Mouse (Mus musculus): ENCODE data around the gene Noct.

Noct gene

GRCm38 (mm10) chr3:51276421-51277111 is 52.3 kb downstream of the Noct start:
- peak; percentile 72 for DNase-seq (ENCODE audit: low read depth)

GRCm38 (mm10) chr3:51277201-51278150 is 53.2 kb downstream of the Noct start:
- DNase-seq (ENCODE audit: low read depth) = peak; percentile 91

- no peak for DNase-seq (ENCODE audit: low read depth)
These were observed 54.2 kb downstream of the Noct start for GRCm38 (mm10) chr3:51278433-51278832.

- DNase-seq (ENCODE audit: low read depth) = no peak
These were observed 57.5 kb downstream of the Noct start for GRCm38 (mm10) chr3:51281727-51282126.

GRCm38 (mm10) chr3:51284375-51284774 is 60.1 kb downstream of the Noct start:
- DNase-seq (ENCODE audit: low read depth) = no peak

GRCm38 (mm10) chr3:51288880-51289821 is 64.9 kb downstream of the Noct start:
- DNase-seq (ENCODE audit: low read depth) = peak; percentile 90

- DNase-seq (ENCODE audit: low read depth) = no peak
These were observed 70.0 kb downstream of the Noct start for GRCm38 (mm10) chr3:51294251-51294650.

- no peak for DNase-seq (ENCODE audit: low read depth)
These were observed 71.0 kb downstream of the Noct start for GRCm38 (mm10) chr3:51295225-51295624.

- DNase-seq (ENCODE audit: low read depth) = no peak
These were observed 72.5 kb downstream of the Noct start for GRCm38 (mm10) chr3:51296790-51297189.
